Mouse (Mus musculus): Measurements from ENCODE around the gene Gm5148. TPM values are rescaled to one million over a fixed set of nuclear protein-coding genes. Genes with fewer than 3 reads are reported as not detected.

The Gm5148 gene
- polyA plus RNA-seq, 1 experiment from 2014 or later: 1.4 TPM

DNA sequence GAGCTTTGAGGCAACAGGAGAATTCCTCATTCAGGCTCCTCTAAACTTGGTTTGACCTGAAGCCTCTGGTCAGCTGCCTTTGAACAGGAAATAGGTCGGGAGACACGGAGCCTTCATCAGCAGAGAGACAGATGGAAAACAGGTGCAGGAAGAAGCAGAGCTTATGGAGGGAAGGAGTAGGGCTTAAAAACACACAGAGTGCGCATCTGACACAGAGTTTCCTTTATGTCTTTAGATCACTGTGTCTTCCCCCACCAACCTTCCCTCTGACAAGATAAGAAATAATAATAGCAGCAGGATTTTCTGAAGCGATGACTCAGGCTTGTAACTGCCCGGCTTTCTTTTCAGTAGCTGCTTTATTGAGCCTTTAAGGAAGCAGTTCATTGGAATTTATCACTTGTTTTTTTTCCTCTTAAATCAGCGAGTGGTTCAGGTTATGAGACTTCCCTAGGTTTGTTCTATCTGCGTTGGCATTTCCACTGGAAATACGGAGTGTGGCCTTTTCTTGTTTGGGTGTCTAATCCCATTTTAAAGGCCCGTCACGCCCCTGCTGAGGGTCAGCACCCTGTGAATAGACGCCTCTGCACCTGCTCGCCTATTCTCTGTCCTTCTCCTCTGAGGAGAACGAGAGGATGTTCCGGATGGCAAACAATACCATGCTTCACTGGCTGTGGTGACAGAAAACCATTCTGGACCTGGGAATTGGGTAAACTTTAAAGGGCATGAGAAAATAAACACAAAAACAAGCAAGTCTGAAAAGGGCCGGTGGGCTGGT is 51.8 kb downstream of the Gm5148 start:
- Histone ChIP-seq H3K36me3 (ENCODE audit: control insufficient read depth, insufficient read depth, low read length) (no peaks in the 10 kb centered on the region), H3K9ac (ENCODE audit: low read depth, low read length) (no peak overlapping the region), H3K4me1 (ENCODE audit: control insufficient read depth, insufficient read depth, low read length) (peaks cover 13% of the 10 kb centered on the region), H3K4me3 (ENCODE audit: low read depth, low read length) (no peak overlapping the region), H3K27ac (ENCODE audit: low read depth, low read length) (no peak overlapping the region), H3K9me3 (replicated peaks; ENCODE audit: control insufficient read depth, low read length) (peaks cover 19% of the 10 kb centered on the region), H3K4me2 (no peak overlapping the region), H3K27me3 (ENCODE audit: control insufficient read depth, insufficient read depth, low read length) (peaks cover 17% of the 10 kb centered on the region)
- ATAC-seq (replicated peaks; ENCODE audit: insufficient number of reproducible peaks, low FRiP score, low TSS enrichment): no peak
- 39% methylated on average over 15 of the region's 15 CpGs for WGBS (ENCODE audit: insufficient replicate concordance)

DNA sequence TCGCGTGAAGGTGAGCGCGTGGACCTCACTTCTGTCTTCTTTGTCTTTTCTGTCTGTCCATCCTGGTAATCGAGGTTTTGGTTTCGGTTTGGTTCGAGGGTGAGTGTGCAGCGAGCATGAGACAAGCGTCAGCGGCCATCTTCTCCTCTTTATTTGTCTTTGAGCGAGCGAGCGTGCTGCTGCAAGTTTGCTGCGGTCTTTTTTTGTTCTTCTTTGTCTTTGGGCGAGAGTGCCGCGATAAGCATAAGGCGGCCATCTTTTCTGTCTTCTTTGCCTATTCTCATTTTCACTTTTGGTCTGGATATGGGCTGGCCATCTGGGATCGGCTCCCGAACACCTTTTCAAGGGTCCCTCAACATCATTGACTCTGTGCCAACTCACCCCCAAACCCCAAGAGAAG is 55.2 kb downstream of the Gm5148 start:
- Histone ChIP-seq H3K9me3 (replicated peaks; ENCODE audit: control insufficient read depth, low read length) (peaks cover 19% of the 10 kb centered on the region), H3K27me3 (ENCODE audit: control insufficient read depth, insufficient read depth, low read length) (peaks cover 9% of the 10 kb centered on the region), H3K4me1 (ENCODE audit: control insufficient read depth, insufficient read depth, low read length) (peaks cover 15% of the 10 kb centered on the region), H3K36me3 (ENCODE audit: control insufficient read depth, insufficient read depth, low read length) (no peaks in the 10 kb centered on the region), H3K4me3 (ENCODE audit: low read depth, low read length) (no peak overlapping the region), H3K9ac (ENCODE audit: low read depth, low read length) (no peak overlapping the region), H3K27ac (ENCODE audit: low read depth, low read length) (no peak overlapping the region), H3K4me2 (no peak overlapping the region)
- 94% methylated on average over 20 of the region's 20 CpGs for WGBS (ENCODE audit: insufficient replicate concordance)
- ATAC-seq (replicated peaks; ENCODE audit: insufficient number of reproducible peaks, low FRiP score, low TSS enrichment): no peak

DNA sequence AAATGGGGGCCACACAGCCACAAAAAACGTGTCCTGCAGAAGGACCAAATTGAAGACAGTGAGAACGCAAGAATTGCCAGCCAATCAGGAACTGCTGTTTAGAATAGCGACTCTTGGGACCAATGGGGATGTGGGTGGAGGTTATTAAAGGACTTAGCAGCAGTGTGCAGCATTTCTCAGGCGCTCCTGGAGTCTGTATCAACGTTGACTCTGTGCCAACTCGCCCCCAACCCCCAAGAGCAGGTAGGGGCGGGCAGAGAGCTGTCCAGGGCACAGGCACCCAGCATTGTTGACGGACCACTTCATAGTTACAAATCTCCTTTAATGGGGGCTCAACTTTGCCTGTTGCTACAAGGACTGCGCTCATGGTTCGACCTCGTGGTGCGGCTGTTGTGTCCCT is 55.6 kb downstream of the Gm5148 start:
- ATAC-seq (replicated peaks; ENCODE audit: insufficient number of reproducible peaks, low FRiP score, low TSS enrichment): no peak
- Histone ChIP-seq H3K27me3 (ENCODE audit: control insufficient read depth, insufficient read depth, low read length) (peaks cover 9% of the 10 kb centered on the region), H3K4me2 (no peak overlapping the region), H3K9me3 (replicated peaks; ENCODE audit: control insufficient read depth, low read length) (peaks cover 19% of the 10 kb centered on the region), H3K27ac (ENCODE audit: low read depth, low read length) (no peak overlapping the region), H3K36me3 (ENCODE audit: control insufficient read depth, insufficient read depth, low read length) (no peaks in the 10 kb centered on the region), H3K4me1 (ENCODE audit: control insufficient read depth, insufficient read depth, low read length) (peaks cover 15% of the 10 kb centered on the region), H3K4me3 (ENCODE audit: low read depth, low read length) (no peak overlapping the region), H3K9ac (ENCODE audit: low read depth, low read length) (no peak overlapping the region)
- WGBS (ENCODE audit: insufficient replicate concordance): 77% methylated on average over 12 of the region's 12 CpGs

DNA sequence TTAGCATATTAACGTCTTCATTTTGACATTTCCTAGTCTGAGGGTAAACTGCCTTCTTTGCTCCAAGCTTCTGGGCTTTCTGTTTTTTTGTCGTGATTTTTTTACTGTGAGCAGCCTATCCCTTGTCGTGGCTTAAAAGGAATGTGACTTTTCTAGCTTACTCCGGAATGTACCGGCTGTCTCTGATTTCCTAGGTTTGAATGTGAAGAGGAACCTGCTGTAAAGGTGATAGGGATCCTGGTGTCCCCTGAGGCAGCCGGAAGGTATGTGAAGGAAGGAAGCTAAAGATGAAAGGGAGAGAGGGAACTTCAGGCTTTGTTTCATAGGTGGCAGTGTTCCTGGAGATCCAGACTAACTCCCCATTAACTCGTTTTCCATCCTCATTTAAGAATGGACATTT is 56.6 kb downstream of the Gm5148 start:
- Histone ChIP-seq H3K36me3 (ENCODE audit: control insufficient read depth, insufficient read depth, low read length) (no peaks in the 10 kb centered on the region), H3K27me3 (ENCODE audit: control insufficient read depth, insufficient read depth, low read length) (peaks cover 5% of the 10 kb centered on the region; the same call in 1 of the 2 replicates), H3K4me3 (ENCODE audit: low read depth, low read length) (no peak overlapping the region), H3K27ac (ENCODE audit: low read depth, low read length) (no peak overlapping the region), H3K4me2 (no peak overlapping the region), H3K9ac (ENCODE audit: low read depth, low read length) (no peak overlapping the region), H3K9me3 (replicated peaks; ENCODE audit: control insufficient read depth, low read length) (peaks cover 19% of the 10 kb centered on the region), H3K4me1 (ENCODE audit: control insufficient read depth, insufficient read depth, low read length) (peaks cover 8% of the 10 kb centered on the region)
- 31% methylated on average over 7 of the region's 7 CpGs for WGBS (ENCODE audit: insufficient replicate concordance)
- no peak for ATAC-seq (replicated peaks; ENCODE audit: insufficient number of reproducible peaks, low FRiP score, low TSS enrichment)

DNA sequence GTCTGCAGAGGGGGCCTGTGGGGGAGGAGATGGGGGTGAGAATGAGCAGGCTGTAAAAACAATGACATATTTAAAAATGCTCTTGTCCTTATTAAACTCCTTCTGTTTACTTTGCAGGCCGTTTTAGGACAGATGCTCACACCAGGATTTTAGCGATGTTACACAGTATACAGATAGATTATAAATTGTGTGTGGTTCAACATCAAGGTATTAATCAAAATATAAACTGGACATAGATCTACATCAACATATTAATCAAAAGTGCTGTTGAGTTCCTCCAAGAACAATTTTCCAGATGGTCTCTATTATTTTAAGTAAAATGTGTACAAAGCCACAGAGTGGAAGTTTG is 57.2 kb downstream of the Gm5148 start:
- no peak overlapping the region for H3K4me3 ChIP-seq (ENCODE audit: low read depth, low read length)
- no peak overlapping the region for H3K9ac ChIP-seq (ENCODE audit: low read depth, low read length)
- no peaks in the 10 kb centered on the region for H3K36me3 ChIP-seq (ENCODE audit: control insufficient read depth, insufficient read depth, low read length)
- H3K27me3 ChIP-seq (ENCODE audit: control insufficient read depth, insufficient read depth, low read length): peaks cover 5% of the 10 kb centered on the region; the same call in 1 of the 2 replicates
- WGBS (ENCODE audit: insufficient replicate concordance): 40% methylated on average over 2 of the region's 2 CpGs
- peaks cover 5% of the 10 kb centered on the region for H3K4me1 ChIP-seq (ENCODE audit: control insufficient read depth, insufficient read depth, low read length)
- peaks cover 19% of the 10 kb centered on the region for H3K9me3 ChIP-seq (replicated peaks; ENCODE audit: control insufficient read depth, low read length)
- ATAC-seq (replicated peaks; ENCODE audit: insufficient number of reproducible peaks, low FRiP score, low TSS enrichment): no peak
- no peak overlapping the region for H3K27ac ChIP-seq (ENCODE audit: low read depth, low read length)
- H3K4me2 ChIP-seq: no peak overlapping the region

DNA sequence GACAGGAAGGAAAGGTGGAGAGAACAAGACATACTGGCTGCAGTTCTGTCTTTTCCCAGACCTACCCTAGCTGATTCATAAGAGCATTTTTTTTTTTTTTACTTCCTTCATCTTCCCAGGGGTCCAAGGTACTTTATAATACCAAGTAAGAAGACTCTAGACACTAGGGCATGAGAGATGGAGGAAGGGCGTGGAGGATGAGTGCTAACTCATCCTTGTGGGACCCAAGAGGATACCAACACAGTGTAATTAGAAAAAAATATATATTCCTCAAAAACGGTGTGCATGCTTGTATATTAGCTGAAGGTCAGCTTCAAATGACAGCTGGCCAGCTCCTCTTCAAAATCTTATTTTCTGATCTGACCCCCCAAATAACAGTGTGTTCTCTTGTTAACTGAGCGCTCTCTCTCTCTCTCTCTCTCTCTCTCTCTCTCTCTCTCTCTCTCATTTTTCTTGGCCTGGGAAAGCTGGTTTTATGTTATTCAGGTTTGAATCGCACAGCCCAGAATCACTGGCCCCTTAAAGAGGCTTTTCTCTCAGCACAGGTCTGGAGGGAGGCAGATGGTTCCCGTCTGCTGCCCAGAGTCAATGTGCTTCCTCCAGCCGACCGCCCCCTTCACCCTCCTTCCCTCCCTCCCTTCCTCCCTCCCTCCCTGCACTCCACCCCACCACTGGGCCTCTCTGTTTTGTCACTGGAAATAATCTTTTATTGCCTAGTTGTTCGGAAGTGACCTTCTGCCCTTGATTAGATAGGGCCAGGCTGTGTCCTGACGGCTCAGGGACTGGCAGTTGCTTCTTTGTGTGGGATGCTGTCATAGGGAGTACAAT is 57.8 kb downstream of the Gm5148 start:
- H3K27ac ChIP-seq (ENCODE audit: low read depth, low read length): no peak overlapping the region
- peaks cover 19% of the 10 kb centered on the region for H3K9me3 ChIP-seq (replicated peaks; ENCODE audit: control insufficient read depth, low read length)
- H3K4me1 ChIP-seq (ENCODE audit: control insufficient read depth, insufficient read depth, low read length): 0 out of 2 replicates have a peak, but pooled peaks cover 2% of the 10 kb centered on the region
- no peaks in the 10 kb centered on the region for H3K36me3 ChIP-seq (ENCODE audit: control insufficient read depth, insufficient read depth, low read length)
- no peak overlapping the region for H3K9ac ChIP-seq (ENCODE audit: low read depth, low read length)
- WGBS (ENCODE audit: insufficient replicate concordance): 20% methylated on average over 9 of the region's 9 CpGs
- H3K4me3 ChIP-seq (ENCODE audit: low read depth, low read length): no peak overlapping the region
- no peak overlapping the region for H3K4me2 ChIP-seq
- ATAC-seq (replicated peaks; ENCODE audit: insufficient number of reproducible peaks, low FRiP score, low TSS enrichment): peak; percentile 63; the same call in 1 of the 2 replicates
- H3K27me3 ChIP-seq (ENCODE audit: control insufficient read depth, insufficient read depth, low read length): peaks cover 5% of the 10 kb centered on the region; the same call in 1 of the 2 replicates

Other genes with a start within 250 kb of the Gm5148 start
- 4.8 and 6.3 TPM in 2 replicates for gene Spry1, start 84.5 kb downstream of the Gm5148 start, polyA plus RNA-seq (2014; fragmentation: Nextera tagmentation; extraction: Ambion mirVana)